Comparison of ENCODE assay signal across 15 mouse cellular contexts in genomic region chr6:66077445-66077844, GRCm38 (mm10).
DNase-seq lines count a peak whose midpoint lies in the region; ATAC-seq lines count a peak whose summit lies in the region.
"Had no signal": no experiment of that assay in that cellular context is flagged by ENCODE, and none has a peak within 500 bp of the region (broad histone marks: within the 10 kb centered on the region; RNA-seq: fewer than 3 reads in every experiment).

No protein-coding gene starts in this region.

- H3K27me3 ChIP-seq in forebrain, embryonic 14.5 days (replicated peaks; ENCODE audit: control insufficient read depth, insufficient read depth, low read length) = no peaks in the 10 kb centered on the region
- no peaks in the 10 kb centered on the region for H3K27me3 ChIP-seq in forebrain, embryonic 16.5 days (replicated peaks; ENCODE audit: control insufficient read depth, insufficient read depth, low read length)
- peaks cover 6% of the 10 kb centered on the region; the same call in 1 of the 2 replicates for H3K27me3 ChIP-seq in midbrain, embryonic 10.5 days (ENCODE audit: low read depth, poor library complexity, severe bottlenecking)
- H3K27me3 ChIP-seq in midbrain, embryonic 14.5 days (ENCODE audit: control insufficient read depth, insufficient read depth, low read length) = no peaks in the 10 kb centered on the region
- H3K27me3 ChIP-seq in neural tube, embryonic 15.5 days (replicated peaks) = no peaks in the 10 kb centered on the region
- H3K27me3 ChIP-seq: heart, embryonic 15.5 days; limb, embryonic 12.5 days; stomach, embryonic 15.5 days had no signal

- no peak overlapping the region for H3K4me2 ChIP-seq in forebrain, embryonic 14.5 days (ENCODE audit: low read length)
- H3K4me2 ChIP-seq in forebrain, embryonic 16.5 days (ENCODE audit: low read length) = no peak overlapping the region
- no peak overlapping the region for H3K4me2 ChIP-seq in midbrain, embryonic 14.5 days (ENCODE audit: low read length)
- no peak overlapping the region for H3K4me2 ChIP-seq in neural tube, embryonic 15.5 days
- H3K4me2 ChIP-seq: heart, embryonic 15.5 days; limb, embryonic 12.5 days; stomach, embryonic 15.5 days had no signal

- no peak overlapping the region for H3K9ac ChIP-seq in forebrain, embryonic 14.5 days (ENCODE audit: low read length)
- no peak overlapping the region for H3K9ac ChIP-seq in forebrain, embryonic 16.5 days (replicated peaks; ENCODE audit: low read depth, low read length)
- H3K9ac ChIP-seq in midbrain, embryonic 14.5 days (replicated peaks; ENCODE audit: low read length) = no peak overlapping the region
- H3K9ac ChIP-seq in neural tube, embryonic 15.5 days (replicated peaks) = no peak overlapping the region
- H3K9ac ChIP-seq: heart, embryonic 15.5 days; limb, embryonic 12.5 days; stomach, embryonic 15.5 days had no signal

- H3K9me3 ChIP-seq in forebrain, embryonic 14.5 days (replicated peaks; ENCODE audit: control insufficient read depth, low read length) = no peaks in the 10 kb centered on the region
- H3K9me3 ChIP-seq in forebrain, embryonic 16.5 days (ENCODE audit: control insufficient read depth, low read length) = no peaks in the 10 kb centered on the region
- H3K9me3 ChIP-seq in midbrain, embryonic 10.5 days (replicated peaks) = no peaks in the 10 kb centered on the region
- no peaks in the 10 kb centered on the region for H3K9me3 ChIP-seq in midbrain, embryonic 14.5 days (ENCODE audit: control insufficient read depth, low read length)
- H3K9me3 ChIP-seq in neural tube, embryonic 15.5 days (replicated peaks) = no peaks in the 10 kb centered on the region
- H3K9me3 ChIP-seq: heart, embryonic 15.5 days; limb, embryonic 12.5 days; stomach, embryonic 15.5 days had no signal

- DNase-seq in forebrain, embryonic 14.5 days (ENCODE audit: low spot score) = peak; percentile 1
- DNase-seq in midbrain, embryonic 10.5 days (ENCODE audit: low spot score) = peak; percentile 49
- no peak for DNase-seq in midbrain, embryonic 14.5 days
- peak; percentile 5 for DNase-seq in forelimb bud, embryonic 11.5 days (ENCODE audit: low read depth, low spot score)
- no peak for DNase-seq in ovary, postnatal 36 days (ENCODE audit: low spot score)
- DNase-seq in B cell, adult 2 months = no peak
- DNase-seq: gastrocnemius, postnatal 36 days; right cerebral cortex, postnatal 25 days; thymus, postnatal 36 days had no signal

- H3K27ac ChIP-seq in forebrain, embryonic 14.5 days (ENCODE audit: low read depth, low read length) = no peak overlapping the region
- H3K27ac ChIP-seq in forebrain, embryonic 16.5 days (ENCODE audit: low read length) = no peak overlapping the region
- peak overlapping the region; percentile 55 for H3K27ac ChIP-seq in midbrain, embryonic 10.5 days (replicated peaks)
- H3K27ac ChIP-seq in midbrain, embryonic 14.5 days (replicated peaks; ENCODE audit: low read depth, low read length) = no peak overlapping the region
- H3K27ac ChIP-seq in neural tube, embryonic 15.5 days (replicated peaks) = no peak overlapping the region
- H3K27ac ChIP-seq: heart, embryonic 15.5 days; limb, embryonic 12.5 days; stomach, embryonic 15.5 days had no signal

- ATAC-seq in forebrain, embryonic 14.5 days = 0 out of 2 replicates have a peak, but pooled peaks have one; percentile 10
- no peak for ATAC-seq in forebrain, embryonic 16.5 days
- no peak for ATAC-seq in midbrain, embryonic 14.5 days (ENCODE audit: low FRiP score, low TSS enrichment)
- peak; percentile 28; the same call in 1 of the 2 replicates for ATAC-seq in neural tube, embryonic 15.5 days (ENCODE audit: low FRiP score)

- 17% methylated on average over 2 of the region's 2 CpGs for WGBS in forebrain, embryonic 14.5 days
- 4% methylated on average over 2 of the region's 2 CpGs for WGBS in forebrain, embryonic 16.5 days
- 11% methylated on average over 2 of the region's 2 CpGs for WGBS in midbrain, embryonic 10.5 days
- WGBS in midbrain, embryonic 14.5 days = 3% methylated on average over 2 of the region's 2 CpGs
- WGBS in neural tube, embryonic 15.5 days = 12% methylated on average over 2 of the region's 2 CpGs

- H3K4me1 ChIP-seq in forebrain, embryonic 14.5 days (ENCODE audit: control insufficient read depth, insufficient read depth, low read length) = 0 out of 2 replicates have a peak, but pooled peaks cover 4% of the 10 kb centered on the region
- H3K4me1 ChIP-seq in forebrain, embryonic 16.5 days (replicated peaks; ENCODE audit: control insufficient read depth, insufficient read depth, low read length) = no peaks in the 10 kb centered on the region
- peaks cover 33% of the 10 kb centered on the region for H3K4me1 ChIP-seq in midbrain, embryonic 10.5 days
- 0 out of 2 replicates have a peak, but pooled peaks cover 3% of the 10 kb centered on the region for H3K4me1 ChIP-seq in midbrain, embryonic 14.5 days (ENCODE audit: control insufficient read depth, insufficient read depth, low read length)
- H3K4me1 ChIP-seq in neural tube, embryonic 15.5 days = peaks cover 4% of the 10 kb centered on the region; the same call in 1 of the 2 replicates
- H3K4me1 ChIP-seq: stomach, embryonic 15.5 days had no signal

- H3K4me3 ChIP-seq in forebrain, embryonic 14.5 days (ENCODE audit: low read depth, low read length) = no peak overlapping the region
- no peak overlapping the region for H3K4me3 ChIP-seq in forebrain, embryonic 16.5 days (replicated peaks; ENCODE audit: low read length)
- no peak overlapping the region for H3K4me3 ChIP-seq in midbrain, embryonic 10.5 days
- no peak overlapping the region for H3K4me3 ChIP-seq in midbrain, embryonic 14.5 days (replicated peaks; ENCODE audit: low read depth, low read length)
- H3K4me3 ChIP-seq in neural tube, embryonic 15.5 days (replicated peaks) = no peak overlapping the region
- H3K4me3 ChIP-seq: heart, embryonic 15.5 days; limb, embryonic 12.5 days; myocyte; stomach, embryonic 15.5 days had no signal

- H3K36me3 ChIP-seq in forebrain, embryonic 14.5 days (ENCODE audit: control insufficient read depth, insufficient read depth, low read length) = no peaks in the 10 kb centered on the region
- no peaks in the 10 kb centered on the region for H3K36me3 ChIP-seq in forebrain, embryonic 16.5 days (ENCODE audit: control insufficient read depth, insufficient read depth)
- no peaks in the 10 kb centered on the region for H3K36me3 ChIP-seq in midbrain, embryonic 10.5 days
- H3K36me3 ChIP-seq in midbrain, embryonic 14.5 days (ENCODE audit: control insufficient read depth, insufficient read depth, low read length) = no peaks in the 10 kb centered on the region
- H3K36me3 ChIP-seq in neural tube, embryonic 15.5 days = no peaks in the 10 kb centered on the region
- H3K36me3 ChIP-seq: heart, embryonic 15.5 days; limb, embryonic 12.5 days; stomach, embryonic 15.5 days had no signal

Comparison
In these comparisons a context has a peak if more than half of its experiments do, and no peak if none do; other contexts are left out.
1. ATAC-seq: peak in forebrain, embryonic 14.5 days (single experiment) and neural tube, embryonic 15.5 days (single experiment); none in forebrain, embryonic 16.5 days (single experiment) and midbrain, embryonic 14.5 days (single experiment).
2. DNase-seq: peak in forebrain, embryonic 14.5 days (single experiment), midbrain, embryonic 10.5 days (single experiment) and forelimb bud, embryonic 11.5 days (single experiment); none in midbrain, embryonic 14.5 days (single experiment), ovary, postnatal 36 days (single experiment) and B cell, adult 2 months (0 of 2).